Mouse (Mus musculus) hindbrain, embryonic 16.5 days (tissue): Measurements from ENCODE around the gene Cd200. TPM values are rescaled to one million over a fixed set of nuclear protein-coding genes. Genes with fewer than 3 reads are reported as not detected.

Experiments
- ATAC-seq: fragments of 200-750 bp; cut with Nextera tagmentation; 2 replicates; pipeline ENCODE4 v1.8.0; 2017; ENCODE audit warnings: moderate TSS enrichment, moderate library complexity
- H3K27ac ChIP-seq: fragments of 300-500 bp; sonication (generic); 2 replicates; pipeline ENCODE4 v1.5.1; 2014; ENCODE audit warnings: low read depth, mild to moderate bottlenecking, control low read depth, low read length, moderate library complexity
- H3K27me3 ChIP-seq: fragments of 300-500 bp; sonication (generic); replicated peaks from 2 replicates; pipeline ENCODE4 v1.6.1; 2014; ENCODE audit warnings: low read length; ENCODE audit not compliant: control insufficient read depth, insufficient read depth
- H3K36me3 ChIP-seq: fragments of 300-500 bp; sonication (generic); 2 replicates; pipeline ENCODE4 v1.6.1; 2014; ENCODE audit warnings: mild to moderate bottlenecking, low read length, moderate library complexity, mixed read lengths; ENCODE audit not compliant: control insufficient read depth, insufficient read depth
- H3K4me1 ChIP-seq: fragments of 300-500 bp; sonication (generic); 2 replicates; pipeline ENCODE4 v1.6.1; 2014; ENCODE audit warnings: low read depth, low read length; ENCODE audit not compliant: control insufficient read depth, insufficient read depth
- H3K4me2 ChIP-seq: fragments of 300-500 bp; sonication (generic); 2 replicates; pipeline ENCODE4 v1.6.1; 2014; ENCODE audit warnings: mild to moderate bottlenecking, low read length, control low read depth, moderate library complexity
- H3K4me3 ChIP-seq: fragments of 300-500 bp; sonication (generic); 2 replicates; pipeline ENCODE4 v1.5.1; 2014; ENCODE audit warnings: mild to moderate bottlenecking, low read length, control low read depth, moderate library complexity
- H3K9ac ChIP-seq: fragments of 300-500 bp; sonication (generic); 2 replicates; pipeline ENCODE4 v1.6.1; 2014; ENCODE audit warnings: low read depth, mild to moderate bottlenecking, control low read depth, low read length, moderate library complexity
- H3K9me3 ChIP-seq: fragments of 300-500 bp; sonication (generic); 2 replicates; pipeline ENCODE4 v1.6.1; 2014; ENCODE audit warnings: mild to moderate bottlenecking, low read length, moderate library complexity; ENCODE audit not compliant: control insufficient read depth
- WGBS: fragments of 180-500 bp; shearing (Covaris S2); extraction: QIAGEN DNeasy Blood & Tissue Kit; methylation state at CpG from one replicate; pipeline ENCODE4 v1.1.7; 2014; 5-methylcytosine and 5-hydroxymethylcytosine counted together
- polyA plus RNA-seq: library from polyadenylated mRNA; unstranded; fragments of >200 nt; fragmentation: Nextera tagmentation; extraction: Ambion mirVana; gene quantifications from 2 replicates; pipeline ENCODE4 v1.2.1, GENCODE M21; 2015

Gene Cd200
- polyA plus RNA-seq, 1 experiment from 2014 or later = 369 TPM

DNA sequence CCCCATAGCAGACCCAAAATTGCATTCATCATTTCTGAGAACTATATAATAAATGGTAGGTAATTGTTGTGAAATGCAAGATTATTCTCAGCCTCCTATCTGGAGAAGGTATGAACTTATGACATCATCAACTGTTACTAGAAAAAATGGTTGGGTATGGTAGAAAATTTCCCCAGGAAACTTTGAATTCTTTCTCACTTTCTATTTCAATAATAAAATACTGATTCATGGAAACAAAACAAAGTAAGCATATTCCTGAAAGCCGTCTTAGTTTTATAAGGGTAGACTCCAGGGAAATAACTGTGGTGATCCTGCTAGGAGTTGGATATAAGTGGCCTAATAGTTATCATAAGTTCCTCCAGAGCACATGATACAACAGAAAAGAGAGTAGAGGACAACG, 19.8 kb downstream of the Cd200 start:
- Histone ChIP-seq H3K36me3 (peaks cover 15% of the 10 kb centered on the region), H3K27me3 (no peaks in the 10 kb centered on the region), H3K4me1 (no peaks in the 10 kb centered on the region), H3K9ac (no peak overlapping the region), H3K27ac (no peak overlapping the region), H3K9me3 (no peaks in the 10 kb centered on the region), H3K4me3 (no peak overlapping the region), H3K4me2 (no peak overlapping the region)
- 98% methylated on average over 2 of the region's 2 CpGs for WGBS
- no peak for ATAC-seq

DNA sequence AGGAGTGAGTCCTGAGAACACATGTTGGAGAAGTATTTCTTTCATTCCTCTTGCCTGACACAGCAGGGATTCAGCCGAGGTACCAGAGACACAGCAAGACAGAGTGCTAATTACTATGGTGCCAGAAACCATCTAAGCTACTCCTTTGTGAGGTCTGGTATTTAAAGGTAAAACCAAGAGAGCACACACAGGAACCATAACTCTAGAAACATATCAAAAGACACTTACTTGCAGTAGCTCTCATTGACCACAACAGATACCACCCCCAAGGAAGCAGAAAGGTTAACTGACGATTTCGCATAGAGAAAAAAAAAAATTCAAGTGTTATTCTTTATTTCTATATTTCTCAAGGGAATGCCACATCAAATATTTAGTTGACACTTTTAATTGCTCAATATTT, 27.0 kb downstream of the Cd200 start:
- Histone ChIP-seq H3K36me3 (peaks cover 19% of the 10 kb centered on the region), H3K4me2 (no peak overlapping the region), H3K27me3 (no peaks in the 10 kb centered on the region), H3K9ac (no peak overlapping the region), H3K4me3 (no peak overlapping the region), H3K9me3 (no peaks in the 10 kb centered on the region), H3K27ac (no peak overlapping the region), H3K4me1 (no peaks in the 10 kb centered on the region)
- no peak for ATAC-seq
- WGBS = 89% methylated on average over 3 of the region's 3 CpGs

- peaks cover 19% of the 10 kb centered on the region for H3K36me3 ChIP-seq
- H3K9ac ChIP-seq = no peak overlapping the region
- H3K4me2 ChIP-seq = no peak overlapping the region
- WGBS = 83% methylated on average over 3 of the region's 3 CpGs
- H3K4me3 ChIP-seq = no peak overlapping the region
- H3K27me3 ChIP-seq = no peaks in the 10 kb centered on the region
- ATAC-seq = no peak
- no peaks in the 10 kb centered on the region for H3K4me1 ChIP-seq
- no peak overlapping the region for H3K27ac ChIP-seq
- no peaks in the 10 kb centered on the region for H3K9me3 ChIP-seq
Observed at GRCm38 (mm10) chr16:45378959-45379358, 29.9 kb downstream of the Cd200 start.

GRCm38 (mm10) chr16:45378147-45378943, 30.5 kb downstream of the Cd200 start:
- Histone ChIP-seq H3K4me3 (no peak overlapping the region), H3K4me2 (no peak overlapping the region), H3K36me3 (peaks cover 19% of the 10 kb centered on the region), H3K4me1 (no peaks in the 10 kb centered on the region), H3K9ac (no peak overlapping the region), H3K9me3 (no peaks in the 10 kb centered on the region), H3K27me3 (no peaks in the 10 kb centered on the region), H3K27ac (no peak overlapping the region)
- no peak for ATAC-seq
- WGBS = 97% methylated on average over 5 of the region's 5 CpGs

DNA sequence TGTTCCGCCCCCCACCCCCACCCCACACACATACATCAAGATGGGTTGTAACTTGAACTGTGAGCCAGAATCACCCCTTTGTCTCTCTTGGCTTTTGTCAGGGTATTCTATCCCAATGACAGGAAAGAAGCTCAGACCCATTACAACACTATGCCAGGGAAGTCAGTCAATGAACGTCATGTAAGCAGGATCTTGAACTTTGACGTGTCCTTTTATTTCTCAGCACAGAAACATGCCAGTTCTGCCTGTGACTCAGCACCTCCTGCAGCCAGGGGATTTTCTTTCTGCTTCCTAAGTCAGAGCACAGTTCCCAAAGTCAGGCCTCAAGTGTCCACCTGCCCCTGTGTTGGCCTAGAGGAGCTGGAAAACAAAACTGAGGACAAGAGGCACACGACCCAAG, 31.5 kb downstream of the Cd200 start:
- Histone ChIP-seq H3K27ac (no peak overlapping the region), H3K4me3 (no peak overlapping the region), H3K9me3 (no peaks in the 10 kb centered on the region), H3K4me1 (no peaks in the 10 kb centered on the region), H3K4me2 (no peak overlapping the region), H3K9ac (no peak overlapping the region), H3K36me3 (peaks cover 11% of the 10 kb centered on the region), H3K27me3 (no peaks in the 10 kb centered on the region)
- no peak for ATAC-seq
- WGBS = 80% methylated on average over 4 of the region's 4 CpGs

- no peak overlapping the region for H3K9ac ChIP-seq
- 72% methylated on average over 2 of the region's 2 CpGs for WGBS
- no peak overlapping the region for H3K4me3 ChIP-seq
- H3K27me3 ChIP-seq = no peaks in the 10 kb centered on the region
- no peaks in the 10 kb centered on the region for H3K9me3 ChIP-seq
- no peak for ATAC-seq
- H3K4me2 ChIP-seq = no peak overlapping the region
- H3K36me3 ChIP-seq = peaks cover 11% of the 10 kb centered on the region
- H3K4me1 ChIP-seq = no peaks in the 10 kb centered on the region
- H3K27ac ChIP-seq = no peak overlapping the region
Observed at GRCm38 (mm10) chr16:45376812-45377211, 32.0 kb downstream of the Cd200 start.

- no peak overlapping the region for H3K4me2 ChIP-seq
- ATAC-seq = no peak
- WGBS = 79% methylated on average over 4 of the region's 4 CpGs
- peaks cover 7% of the 10 kb centered on the region for H3K36me3 ChIP-seq
- no peaks in the 10 kb centered on the region for H3K27me3 ChIP-seq
- H3K9me3 ChIP-seq = no peaks in the 10 kb centered on the region
- no peak overlapping the region for H3K27ac ChIP-seq
- H3K9ac ChIP-seq = no peak overlapping the region
- no peak overlapping the region for H3K4me3 ChIP-seq
- no peaks in the 10 kb centered on the region for H3K4me1 ChIP-seq
Observed at GRCm38 (mm10) chr16:45376294-45376693, 32.6 kb downstream of the Cd200 start.

GRCm38 (mm10) chr16:45375506-45376225, 33.2 kb downstream of the Cd200 start:
- no peaks in the 10 kb centered on the region for H3K9me3 ChIP-seq
- H3K4me1 ChIP-seq = no peaks in the 10 kb centered on the region
- 64% methylated on average over 2 of the region's 2 CpGs for WGBS
- peaks cover 3% of the 10 kb centered on the region for H3K36me3 ChIP-seq
- ATAC-seq = no peak
- H3K27me3 ChIP-seq = no peaks in the 10 kb centered on the region
- H3K4me2 ChIP-seq = no peak overlapping the region
- H3K4me3 ChIP-seq = no peak overlapping the region
- H3K27ac ChIP-seq = no peak overlapping the region
- H3K9ac ChIP-seq = no peak overlapping the region

DNA sequence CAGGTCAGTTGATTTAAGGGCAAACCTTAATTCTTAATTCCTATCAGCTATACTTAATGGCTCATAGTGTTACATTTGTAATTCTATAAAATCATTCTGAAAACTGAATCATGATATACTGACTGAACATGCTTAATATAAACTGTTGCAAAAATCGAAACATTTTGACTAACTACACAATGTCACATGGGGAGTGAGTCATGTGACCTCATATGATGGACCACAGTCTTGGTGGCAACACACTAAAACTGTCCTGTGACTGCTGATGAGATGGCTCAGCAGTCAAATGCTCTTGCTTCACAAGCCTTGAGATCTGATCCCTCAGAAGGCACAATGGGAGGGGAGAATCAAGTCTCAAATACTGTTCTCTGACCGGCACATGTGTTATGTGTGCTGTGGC, 34.8 kb downstream of the Cd200 start:
- Histone ChIP-seq H3K9me3 (no peaks in the 10 kb centered on the region), H3K27me3 (no peaks in the 10 kb centered on the region), H3K27ac (no peak overlapping the region), H3K4me1 (no peaks in the 10 kb centered on the region), H3K4me2 (no peak overlapping the region), H3K9ac (no peak overlapping the region), H3K4me3 (no peak overlapping the region), H3K36me3 (no peaks in the 10 kb centered on the region)
- WGBS = 87% methylated on average over 2 of the region's 2 CpGs
- ATAC-seq = no peak
